Comparison of ENCODE assay signal across 15 mouse cellular contexts in genomic region chr3:51089036-51089669, GRCm38 (mm10).
DNase-seq lines count a peak whose midpoint lies in the region; ATAC-seq and TF ChIP-seq lines count a peak whose summit lies in the region.
"Had no signal": no experiment of that assay in that cellular context is flagged by ENCODE, and none has a peak within 500 bp of the region (broad histone marks: within the 10 kb centered on the region; RNA-seq: fewer than 3 reads in every experiment).

No protein-coding gene starts in this region.

- H3K4me3 ChIP-seq in kidney, adult 2 months (ENCODE audit: insufficient read depth, low read depth, low read length) = no peak overlapping the region
- H3K4me3 ChIP-seq in forebrain, embryonic 14.5 days (ENCODE audit: low read depth, low read length) = no peak overlapping the region
- H3K4me3 ChIP-seq in midbrain, embryonic 14.5 days (replicated peaks; ENCODE audit: low read depth, low read length) = no peak overlapping the region
- H3K4me3 ChIP-seq: erythroblast, embryonic 14.5 days had no signal

- no peak overlapping the region for H3K9ac ChIP-seq in forebrain, embryonic 14.5 days (ENCODE audit: low read length)
- H3K9ac ChIP-seq in midbrain, embryonic 14.5 days (replicated peaks; ENCODE audit: low read length) = no peak overlapping the region

- DNase-seq in kidney, adult 2 months = peak; percentile 41
- no peak for DNase-seq in kidney, postnatal 4 days
- DNase-seq in forebrain, embryonic 14.5 days (ENCODE audit: low spot score) = peak; percentile 36
- peak; percentile 33 for DNase-seq in kidney, postnatal 10 days
- DNase-seq in midbrain, embryonic 14.5 days = peak; percentile 42
- DNase-seq in right cerebral cortex, adult 18-20 months = no peak
- no peak for DNase-seq in Muller cell, postnatal 12 days (ENCODE audit: inconsistent ontology term)
- no peak for DNase-seq in gastrocnemius, postnatal 10 days
- DNase-seq: gastrocnemius, postnatal 14 days; lung, postnatal 10 days; retina, postnatal 1 day; thymus, postnatal 4 days had no signal

- TF ChIP-seq POLR2A in kidney, adult 2 months (IDR thresholded peaks at IDR 0.05; ENCODE audit: low read depth, low read length) = no peak

- H3K4me1 ChIP-seq in kidney, adult 2 months (ENCODE audit: control insufficient read depth, insufficient read depth, low read length) = no peaks in the 10 kb centered on the region
- H3K4me1 ChIP-seq in forebrain, embryonic 14.5 days (ENCODE audit: control insufficient read depth, insufficient read depth, low read length) = peaks cover 19% of the 10 kb centered on the region
- H3K4me1 ChIP-seq in midbrain, embryonic 14.5 days (ENCODE audit: control insufficient read depth, insufficient read depth, low read length) = peaks cover 14% of the 10 kb centered on the region

- peak; percentile 45 for ATAC-seq in forebrain, embryonic 14.5 days
- ATAC-seq in midbrain, embryonic 14.5 days (ENCODE audit: low FRiP score, low TSS enrichment) = peak; percentile 65
- ATAC-seq: intestine, embryonic 16.5 days had no signal

- no peak overlapping the region for H3K4me2 ChIP-seq in forebrain, embryonic 14.5 days (ENCODE audit: low read length)
- no peak overlapping the region for H3K4me2 ChIP-seq in midbrain, embryonic 14.5 days (ENCODE audit: low read length)
- H3K4me2 ChIP-seq: liver, embryonic 11.5 days had no signal

- H3K27me3 ChIP-seq in kidney, adult 2 months (replicated peaks; ENCODE audit: control insufficient read depth, insufficient read depth, low read length) = no peaks in the 10 kb centered on the region
- H3K27me3 ChIP-seq in forebrain, embryonic 14.5 days (replicated peaks; ENCODE audit: control insufficient read depth, insufficient read depth, low read length) = 0 out of 2 replicates have a peak, but pooled peaks cover 4% of the 10 kb centered on the region
- H3K27me3 ChIP-seq in midbrain, embryonic 14.5 days (ENCODE audit: control insufficient read depth, insufficient read depth, low read length) = no peaks in the 10 kb centered on the region

- 76% methylated on average over 10 of the region's 10 CpGs for WGBS in kidney, adult 2 months
- 38% methylated on average over 10 of the region's 10 CpGs for WGBS in forebrain, embryonic 14.5 days
- WGBS in midbrain, embryonic 14.5 days = 22% methylated on average over 10 of the region's 10 CpGs

- no peak for TF ChIP-seq CTCF in kidney, adult 2 months (conservative IDR thresholded peaks at IDR 0.05; ENCODE audit: insufficient read depth, insufficient read length, low read depth, low read length)

- H3K9me3 ChIP-seq in forebrain, embryonic 14.5 days (replicated peaks; ENCODE audit: control insufficient read depth, low read length) = no peaks in the 10 kb centered on the region
- no peaks in the 10 kb centered on the region for H3K9me3 ChIP-seq in midbrain, embryonic 14.5 days (ENCODE audit: control insufficient read depth, low read length)

- H3K36me3 ChIP-seq in kidney, adult 2 months (ENCODE audit: control insufficient read depth, insufficient read depth, low read length) = no peaks in the 10 kb centered on the region
- H3K36me3 ChIP-seq in forebrain, embryonic 14.5 days (ENCODE audit: control insufficient read depth, insufficient read depth, low read length) = no peaks in the 10 kb centered on the region
- H3K36me3 ChIP-seq in midbrain, embryonic 14.5 days (ENCODE audit: control insufficient read depth, insufficient read depth, low read length) = no peaks in the 10 kb centered on the region

- H3K27ac ChIP-seq in kidney, adult 2 months (ENCODE audit: insufficient read depth, low read depth, low read length) = no peak overlapping the region
- H3K27ac ChIP-seq in forebrain, embryonic 14.5 days (ENCODE audit: low read depth, low read length) = peak overlapping the region; percentile 35
- peak overlapping the region; percentile 61 for H3K27ac ChIP-seq in midbrain, embryonic 14.5 days (replicated peaks; ENCODE audit: low read depth, low read length)

Comparison
In these comparisons a context has a peak if more than half of its experiments do, and no peak if none do; other contexts are left out.
1. DNase-seq: peak in kidney, adult 2 months (single experiment), forebrain, embryonic 14.5 days (single experiment), kidney, postnatal 10 days (single experiment) and midbrain, embryonic 14.5 days (single experiment); none in kidney, postnatal 4 days (0 of 2), right cerebral cortex, adult 18-20 months (single experiment), Muller cell, postnatal 12 days (single experiment) and gastrocnemius, postnatal 10 days (single experiment).